Mouse (Mus musculus) thymus, postnatal 14 days (tissue): Measurements from ENCODE around the gene Itprip.
A peak's percentile ranks its signal among the peaks of the same experiment; 100 is the strongest.
"Not testable (repeated sequence)": the region's sequence is repeated elsewhere in the genome, so short reads cannot be mapped to it uniquely, and the experiment has no call there.

Experiments used
- DNase-seq: peaks from one replicate; pipeline ENCODE4 v3.0.0; 2021

The Itprip gene

DNA sequence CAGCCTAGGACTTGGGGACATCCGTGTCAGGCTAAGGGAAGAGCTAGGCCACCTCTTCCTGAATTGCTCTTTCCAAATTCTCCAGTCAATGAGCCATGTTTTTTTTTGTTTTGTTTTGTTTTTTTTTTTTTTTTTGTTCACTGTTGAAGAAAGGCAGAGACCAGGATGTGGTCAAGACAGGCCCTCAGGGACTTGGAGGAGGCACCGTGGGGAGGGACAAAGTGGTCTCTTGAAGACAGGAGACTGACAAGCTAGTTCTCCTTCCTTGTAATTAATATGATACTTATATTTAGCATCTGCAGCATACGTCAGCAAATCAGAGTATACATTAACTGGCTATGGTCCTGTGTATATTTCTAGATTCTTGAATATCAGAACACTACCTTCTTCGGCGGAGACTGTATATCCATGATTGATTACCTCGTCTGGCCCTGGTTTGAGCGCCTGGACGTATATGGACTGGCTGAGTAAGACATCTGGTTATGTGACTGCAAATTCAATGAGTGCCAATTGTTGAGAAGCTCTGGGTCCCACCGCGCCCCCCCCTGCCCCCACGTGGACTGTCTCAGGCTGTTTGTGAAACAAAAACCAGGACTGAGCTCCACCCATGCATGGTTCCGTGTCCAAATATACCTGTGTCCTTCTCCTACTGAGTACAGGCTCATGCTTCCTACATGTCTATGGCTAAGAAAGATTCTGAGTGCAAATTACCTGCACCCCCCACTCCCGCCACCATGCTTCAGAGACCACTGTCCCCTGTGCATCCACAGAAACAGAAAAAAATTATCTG, 34.6 kb downstream of the Itprip start:
- DNase-seq: no peak

DNA sequence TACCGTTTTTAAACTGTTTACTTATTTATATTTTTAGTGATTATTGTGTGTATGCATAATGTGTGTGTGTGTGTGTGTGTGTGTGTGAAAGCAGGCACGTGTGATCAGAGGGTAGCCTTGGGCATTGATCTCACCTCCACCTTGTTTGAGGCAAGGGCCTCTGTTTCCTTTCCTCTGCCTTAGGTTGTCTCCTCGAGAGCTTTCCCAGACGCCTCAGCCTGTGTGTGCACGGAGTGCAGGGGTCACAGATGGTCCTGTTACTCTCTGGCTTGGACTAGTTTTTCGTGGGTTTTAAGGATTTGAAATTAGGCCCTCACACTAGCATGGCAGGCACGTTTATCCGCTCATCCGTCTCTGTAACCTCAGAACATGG, 36.2 kb downstream of the Itprip start:
- DNase-seq: no peak

GRCm38 (mm10) chr19:47882151-47882881, 36.8 kb downstream of the Itprip start:
- peak; percentile 87 for DNase-seq

GRCm38 (mm10) chr19:47881538-47881937, 37.6 kb downstream of the Itprip start:
- no peak for DNase-seq

DNA sequence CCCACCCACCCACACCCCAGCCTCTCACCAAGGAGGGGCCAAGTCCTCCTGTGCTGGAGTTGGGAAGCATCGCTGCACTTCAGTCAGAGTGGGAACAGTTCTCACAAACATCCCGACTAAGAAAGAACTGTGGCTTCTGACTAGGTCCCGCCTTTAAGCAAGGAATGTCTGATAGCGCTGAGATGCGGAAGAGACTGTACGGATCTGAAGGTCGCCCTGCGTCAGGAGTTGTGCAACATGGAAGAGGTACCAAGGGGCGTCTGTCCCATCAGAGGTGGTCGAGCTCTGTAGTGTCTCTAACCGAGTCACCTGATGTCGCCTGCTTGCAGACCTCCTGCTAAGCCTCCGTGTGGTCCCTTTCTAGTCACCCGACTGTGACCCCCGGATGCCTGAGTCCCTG, 42.8 kb downstream of the Itprip start:
- DNase-seq: no peak

GRCm38 (mm10) chr19:47871515-47871914, 47.6 kb downstream of the Itprip start:
- peak; percentile 27 for DNase-seq

DNA sequence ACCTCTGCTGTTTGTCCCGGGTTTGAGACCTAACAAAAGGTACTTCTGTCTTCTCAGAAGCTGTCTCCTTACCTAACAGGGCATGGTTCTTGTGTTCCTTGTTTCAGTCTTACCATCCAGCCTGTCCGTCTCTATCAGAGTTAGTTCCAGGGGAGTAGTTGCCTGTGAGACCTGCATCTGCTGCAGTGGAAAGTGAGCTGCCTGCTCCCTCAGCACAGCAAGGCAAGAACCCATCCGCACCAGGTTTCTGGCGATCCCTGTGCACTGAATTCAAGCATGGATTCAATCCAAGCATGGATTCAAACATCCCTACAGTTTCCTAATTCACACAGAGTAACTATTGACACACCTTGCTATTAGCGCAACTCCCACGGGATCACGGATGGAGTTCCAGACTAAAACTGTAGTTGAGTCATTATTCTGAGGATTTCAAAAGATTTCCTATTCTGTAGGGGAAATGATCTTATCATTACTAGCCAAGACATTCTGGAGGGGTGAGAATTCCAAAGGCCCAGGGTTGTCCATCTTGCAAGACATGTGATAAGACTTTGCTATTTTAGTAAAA, 48.9 kb downstream of the Itprip start:
- no peak for DNase-seq

DNA sequence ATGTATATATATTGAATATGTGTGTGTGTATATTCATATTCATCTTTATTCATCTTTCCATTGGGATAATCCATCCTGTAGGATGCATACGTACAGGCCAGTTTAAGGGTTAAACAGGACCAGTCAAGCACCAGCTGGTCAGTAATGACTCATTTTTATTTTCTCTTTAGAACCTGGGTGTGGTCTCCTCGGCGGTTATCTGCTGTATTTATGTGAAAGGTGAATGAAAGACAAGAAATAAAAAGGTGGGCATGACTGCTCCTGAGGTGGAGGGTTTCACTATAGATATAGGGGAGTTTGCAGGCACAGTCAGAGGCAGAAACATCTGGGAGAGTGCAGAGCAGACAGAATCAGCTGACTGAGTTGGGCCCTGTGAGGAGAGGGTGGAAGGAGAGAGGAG, 49.6 kb downstream of the Itprip start:
- DNase-seq: no peak

GRCm38 (mm10) chr19:47868951-47869350, 50.1 kb downstream of the Itprip start:
- DNase-seq: no peak

- DNase-seq: no peak
Measured at GRCm38 (mm10) chr19:47867628-47868175, 51.4 kb downstream of the Itprip start.

- DNase-seq: peak; percentile 96
Measured at GRCm38 (mm10) chr19:47865353-47865947, 53.6 kb downstream of the Itprip start, which contains the start of gene Gsto2. Gene Gsto2 (plus strand): TSS chr19:47865534.

DNA sequence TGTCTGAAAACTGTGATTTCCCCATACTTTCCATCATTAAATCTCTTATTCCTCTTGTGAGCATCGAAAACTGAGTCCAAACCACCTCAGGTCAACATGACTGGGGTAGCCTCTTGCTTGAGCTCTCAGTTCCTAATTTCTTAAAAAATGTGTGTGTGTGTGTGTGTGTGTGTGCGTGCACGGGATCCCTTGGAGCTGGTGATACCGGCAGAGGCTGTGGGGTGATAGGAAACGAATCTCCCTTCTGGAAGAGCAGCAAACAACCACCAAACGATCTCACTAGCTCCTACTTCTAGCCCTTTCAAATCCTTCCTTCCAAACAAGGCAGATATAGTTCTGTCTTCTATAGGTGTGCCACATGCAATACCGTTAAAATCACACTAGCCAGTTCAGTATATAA, 54.4 kb downstream of the Itprip start:
- DNase-seq: no peak

DNA sequence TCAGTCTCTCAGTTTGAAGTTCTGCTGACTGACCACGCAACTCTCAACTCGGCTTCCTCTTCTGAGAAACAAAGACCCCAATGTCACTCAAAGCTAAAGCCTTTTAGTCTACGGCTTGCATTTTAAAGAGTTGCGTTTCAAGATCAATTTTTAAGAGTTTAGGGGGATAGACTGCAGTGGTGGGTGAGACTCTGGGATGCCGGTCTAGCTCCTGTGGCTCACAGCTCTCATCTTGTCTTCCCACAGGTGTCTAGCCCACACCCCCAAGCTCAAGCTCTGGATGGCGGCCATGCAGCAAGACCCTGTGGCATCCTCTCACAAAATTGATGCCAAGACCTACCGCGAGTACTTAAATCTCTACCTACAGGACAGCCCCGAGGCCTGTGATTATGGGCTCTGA, 55.0 kb downstream of the Itprip start:
- DNase-seq: no peak

GRCm38 (mm10) chr19:47862581-47862980, 56.5 kb downstream of the Itprip start:
- DNase-seq: no peak

DNA sequence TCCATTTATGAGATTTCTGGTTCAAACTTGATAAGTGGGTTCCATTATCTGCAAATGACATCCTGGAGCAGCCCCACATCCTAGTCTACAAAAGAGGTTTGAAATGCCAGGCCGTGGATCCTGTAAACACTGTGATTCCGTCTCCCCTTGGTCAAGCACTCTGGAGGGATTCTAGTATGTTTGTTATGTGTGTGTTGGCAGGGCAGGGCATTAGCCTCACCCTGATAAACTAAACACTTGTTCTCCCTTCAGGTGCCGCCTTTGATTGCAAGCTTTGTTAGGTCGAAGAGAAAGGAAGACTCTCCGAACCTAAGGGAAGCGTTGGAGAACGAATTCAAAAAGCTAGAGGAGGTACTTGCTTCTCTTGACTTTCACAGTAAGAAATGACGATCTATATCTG, 59.9 kb downstream of the Itprip start:
- no peak for DNase-seq

DNA sequence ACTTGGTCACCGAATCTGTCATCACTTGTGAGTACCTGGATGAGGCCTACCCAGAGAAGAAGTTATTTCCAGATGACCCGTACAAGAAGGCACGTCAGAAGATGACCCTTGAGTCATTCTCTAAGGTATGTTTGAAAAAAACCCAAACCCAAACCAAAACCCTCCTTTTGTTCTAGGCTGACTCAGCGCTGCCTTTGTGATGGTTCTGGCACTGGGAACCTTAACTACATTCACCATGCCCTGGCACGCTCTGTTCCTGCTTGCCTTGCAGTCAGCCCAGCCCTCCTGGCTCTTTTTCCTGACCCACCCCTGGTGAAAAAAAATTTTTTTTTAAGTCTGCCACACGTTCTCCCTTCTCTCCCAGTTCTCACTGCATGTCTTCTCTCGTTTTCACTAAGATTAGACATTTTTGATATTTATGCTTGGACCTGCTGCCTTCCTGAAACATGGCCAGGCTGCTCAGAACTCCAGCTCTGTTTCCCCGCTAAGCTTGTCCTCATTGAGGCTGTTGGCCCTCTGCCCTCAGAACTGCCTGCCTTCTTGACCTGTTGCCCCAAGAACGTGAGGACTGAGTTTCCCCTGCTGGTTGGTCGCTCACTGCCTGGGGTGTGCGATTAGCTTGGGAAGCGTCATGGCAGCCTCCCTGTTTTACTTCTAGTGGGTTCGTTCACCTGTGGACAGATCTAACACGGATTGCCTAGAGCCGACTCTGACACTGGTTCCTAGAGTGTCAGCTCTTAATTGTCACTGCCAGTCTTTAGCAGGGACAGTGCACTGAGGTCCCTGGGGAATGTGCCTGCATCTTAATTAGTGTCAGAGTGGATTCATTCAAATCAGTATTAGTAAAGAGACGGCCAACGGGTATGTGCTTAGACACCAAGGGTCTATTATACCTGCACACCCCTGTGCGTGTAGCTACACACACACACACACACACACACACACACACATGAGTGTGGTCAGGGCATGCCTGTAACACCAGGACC, 60.8 kb downstream of the Itprip start:
- DNase-seq: no peak

- peak; percentile 63 for DNase-seq
Measured at GRCm38 (mm10) chr19:47854796-47855783, 64.0 kb downstream of the Itprip start, which contains the start of gene Gsto1. Gene Gsto1 (plus strand): TSS chr19:47854970.

- DNase-seq: no peak
Measured at GRCm38 (mm10) chr19:47853951-47854795, 64.9 kb downstream of the Itprip start.

- DNase-seq: no peak
Measured at GRCm38 (mm10) chr19:47853053-47853452, 66.0 kb downstream of the Itprip start.

DNA sequence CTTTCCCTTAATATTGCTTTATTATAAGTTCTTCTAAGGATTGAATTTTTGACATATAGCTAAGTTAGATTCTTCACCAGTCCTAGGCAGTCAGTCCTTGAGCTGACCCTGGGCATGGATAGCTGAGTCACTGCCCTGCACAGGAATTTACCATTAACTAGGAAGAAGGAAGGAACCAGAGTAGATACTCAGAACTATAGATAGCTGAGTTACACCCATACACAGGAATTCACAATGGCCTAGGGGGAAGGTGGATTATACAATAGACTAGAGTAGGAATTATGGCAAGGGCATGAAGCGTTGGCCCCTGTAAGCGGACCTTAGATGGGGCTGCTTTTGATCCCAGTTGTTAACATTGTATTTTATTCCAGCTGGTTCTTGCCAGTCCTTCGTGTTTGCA, 67.0 kb downstream of the Itprip start:
- not testable (repeated sequence) for DNase-seq
